Mouse (Mus musculus) limb, embryonic 14.5 days (tissue): Measurements from ENCODE around the gene Kif1c. TPM values are rescaled to one million over a fixed set of nuclear protein-coding genes. Genes with fewer than 3 reads are reported as not detected.

Source experiments
- ATAC-seq: fragments of 200-750 bp; cut with Nextera tagmentation; 2 replicates; pipeline ENCODE4 v1.8.0; 2017; ENCODE audit warnings: low read depth, moderate number of reproducible peaks, moderate TSS enrichment; ENCODE audit not compliant: low FRiP score
- DNase-seq: peaks from one replicate; pipeline ENCODE4 v3.0.0-alpha.2; 2015; ENCODE audit warnings: low spot score
- H3K27ac ChIP-seq: fragments of 300-500 bp; sonication (generic); replicated peaks from 2 replicates; pipeline ENCODE4 v1.5.1; 2014; ENCODE audit warnings: low read depth, mild to moderate bottlenecking, low read length, moderate library complexity, mixed read lengths
- H3K27me3 ChIP-seq: fragments of 300-500 bp; sonication (generic); 2 replicates; pipeline ENCODE4 v1.6.1; 2014; ENCODE audit warnings: low read length, mixed read lengths; ENCODE audit not compliant: control insufficient read depth, insufficient read depth
- H3K36me3 ChIP-seq: fragments of 300-500 bp; sonication (generic); 2 replicates; pipeline ENCODE4 v1.6.1; 2014; ENCODE audit warnings: mild to moderate bottlenecking, low read length, moderate library complexity, mixed read lengths; ENCODE audit not compliant: control insufficient read depth, insufficient read depth
- H3K4me1 ChIP-seq: fragments of 300-500 bp; sonication (generic); 2 replicates; pipeline ENCODE4 v1.6.1; 2014; ENCODE audit warnings: antibody characterized with exemption, low read length, mixed read lengths; ENCODE audit not compliant: control insufficient read depth, insufficient read depth
- H3K4me2 ChIP-seq: fragments of 300-500 bp; sonication (generic); replicated peaks from 2 replicates; pipeline ENCODE4 v1.6.1; 2014; ENCODE audit warnings: low read depth, mild to moderate bottlenecking, low read length, moderate library complexity; ENCODE audit not compliant: severe bottlenecking
- H3K4me3 ChIP-seq: fragments of 300-500 bp; sonication (generic); replicated peaks from 2 replicates; pipeline ENCODE4 v1.5.1; 2014; ENCODE audit warnings: low read length
- H3K9ac ChIP-seq: fragments of 300-500 bp; sonication (generic); 2 replicates; pipeline ENCODE4 v1.6.1; 2014; ENCODE audit warnings: mild to moderate bottlenecking, low read depth, low read length, moderate library complexity; ENCODE audit not compliant: severe bottlenecking
- H3K9me3 ChIP-seq: fragments of 300-500 bp; sonication (generic); 2 replicates; pipeline ENCODE4 v1.6.1; 2016; ENCODE audit warnings: low read length; ENCODE audit not compliant: control insufficient read depth
- POLR2A ChIP-seq: fragments of 200-500 bp; IDR thresholded peaks from 2 replicates; pipeline ENCODE4 v1.8.0; 2012; ENCODE audit warnings: inconsistent platforms, mild to moderate bottlenecking, moderate library complexity, borderline replicate concordance; ENCODE audit not compliant: insufficient read depth, insufficient read length; ENCODE audit errors: extremely low read depth
- WGBS: fragments of 180-500 bp; shearing (Covaris S2); extraction: QIAGEN DNeasy Blood & Tissue Kit; methylation state at CpG from one replicate; pipeline ENCODE4 v1.1.7; 2014; 5-methylcytosine and 5-hydroxymethylcytosine counted together
- polyA plus RNA-seq, 2 experiments: library from polyadenylated mRNA; depleted of rRNA in 1 of 2; stranded (reverse) in 1 of 2; unstranded in 1 of 2; fragments of >200 nt; fragmentation: Nextera tagmentation in 1 of 2; extraction: Ambion mirVana in 1 of 2; gene quantifications; 2 replicates each; pipeline versions ENCODE4 v1.2.1 to v1.2.3; 2012 to 2014

The Kif1c gene
- polyA plus RNA-seq, 2 experiments: 14.6 to 45.8 TPM

DNA sequence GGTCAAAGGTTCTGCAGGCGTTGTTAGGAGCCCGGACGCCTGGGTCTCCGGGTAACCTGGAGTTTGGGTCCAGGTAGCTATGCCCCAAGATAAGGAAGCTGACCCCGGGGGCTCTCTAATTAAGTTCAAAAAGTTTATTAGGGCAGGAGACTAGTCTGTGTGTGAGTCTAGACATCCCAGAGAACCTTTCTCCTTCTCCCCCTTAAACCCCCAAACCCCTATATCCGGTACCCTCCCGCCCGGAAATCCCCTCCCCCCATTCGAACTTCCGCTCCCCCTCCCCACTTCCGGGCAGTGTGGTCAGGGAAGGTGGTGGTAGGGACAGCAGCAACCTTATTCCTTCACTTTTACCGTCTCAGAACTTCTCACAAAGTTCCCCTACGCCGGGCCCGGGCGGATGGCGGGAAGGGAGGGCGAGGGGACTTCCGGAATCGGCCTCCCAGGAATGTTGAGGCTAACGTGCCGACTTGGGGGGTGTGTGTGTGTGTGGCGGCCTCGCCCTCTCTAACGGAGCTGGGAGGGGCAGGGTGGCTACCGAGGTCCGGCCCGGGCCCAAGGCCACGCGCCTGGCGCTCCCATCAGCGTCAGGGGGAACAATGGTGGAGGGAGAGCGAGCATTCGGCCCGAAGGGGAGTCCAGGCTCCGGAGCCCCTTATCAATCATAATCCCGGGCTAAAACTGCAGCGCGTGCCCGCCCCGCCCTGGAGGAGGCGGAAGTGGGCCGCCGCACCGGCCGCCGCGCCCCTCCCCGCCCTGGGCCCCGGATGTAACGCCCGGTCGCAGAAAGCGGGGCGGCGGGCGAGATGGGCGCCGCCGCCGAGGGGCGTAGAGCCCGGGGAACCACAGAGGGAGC is 46.8 kb upstream of the Kif1c start:
- H3K27me3 ChIP-seq: no peaks in the 10 kb centered on the region
- ATAC-seq (peak; percentile 41), DNase-seq (peak; percentile 64)
- WGBS: under 1% methylated on average over 38 of the region's 63 CpGs
- peak overlapping the region; percentile 97 for H3K4me2 ChIP-seq
- H3K36me3 ChIP-seq: peaks cover 46% of the 10 kb centered on the region
- peak overlapping the region; percentile 97 for H3K27ac ChIP-seq
- no peaks in the 10 kb centered on the region for H3K9me3 ChIP-seq
- no peak; the same call in 1 of the 2 replicates for TF ChIP-seq POLR2A
- peaks cover 31% of the 10 kb centered on the region for H3K4me1 ChIP-seq
- peak overlapping the region; percentile 100 for H3K4me3 ChIP-seq
- peak overlapping the region; percentile 96 for H3K9ac ChIP-seq

DNA sequence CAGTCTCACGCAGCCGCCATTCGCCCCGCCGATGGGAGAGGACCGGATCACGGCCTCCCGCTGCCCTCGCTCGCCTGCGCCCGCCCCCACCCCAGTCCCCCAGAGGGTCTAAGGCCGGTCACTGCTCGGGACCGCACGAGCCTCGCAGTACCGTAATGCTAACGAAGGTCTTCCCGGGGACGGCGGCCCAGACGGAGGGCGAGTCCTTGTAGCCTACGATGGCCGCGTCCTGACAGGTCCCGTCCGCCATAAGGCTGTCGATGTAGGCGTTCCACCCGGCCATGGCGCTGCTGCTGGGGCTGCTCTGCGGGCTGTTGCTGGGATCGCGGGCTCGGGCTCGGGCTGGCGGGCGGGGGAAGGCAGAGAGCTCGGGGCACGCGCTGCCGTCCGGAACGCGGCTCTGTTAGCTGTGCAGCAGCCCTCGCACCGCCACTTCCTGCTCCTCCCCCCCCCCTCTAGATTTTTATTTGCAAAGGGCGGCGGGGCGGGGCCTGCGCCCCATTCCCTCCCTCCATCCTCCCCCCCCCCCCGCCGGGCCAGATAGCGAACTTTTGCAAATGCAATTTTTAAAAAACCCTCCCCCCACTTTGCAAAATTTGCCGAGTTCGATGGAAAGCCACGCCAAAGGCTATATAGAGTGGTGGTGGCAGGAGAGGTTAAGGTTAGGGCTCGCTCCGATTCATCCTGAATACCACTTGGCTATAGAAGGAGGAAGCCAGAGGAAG is 46.0 kb upstream of the Kif1c start, which contains the start of gene Pfn1:
TSS of gene Pfn1 (minus strand) at position 447 of the 725 bp plus-strand sequence.
- H3K4me3 ChIP-seq: peak within 1 kb of the TSS; percentile 100
- under 1% methylated on average over 49 of the region's 61 CpGs for WGBS

DNA sequence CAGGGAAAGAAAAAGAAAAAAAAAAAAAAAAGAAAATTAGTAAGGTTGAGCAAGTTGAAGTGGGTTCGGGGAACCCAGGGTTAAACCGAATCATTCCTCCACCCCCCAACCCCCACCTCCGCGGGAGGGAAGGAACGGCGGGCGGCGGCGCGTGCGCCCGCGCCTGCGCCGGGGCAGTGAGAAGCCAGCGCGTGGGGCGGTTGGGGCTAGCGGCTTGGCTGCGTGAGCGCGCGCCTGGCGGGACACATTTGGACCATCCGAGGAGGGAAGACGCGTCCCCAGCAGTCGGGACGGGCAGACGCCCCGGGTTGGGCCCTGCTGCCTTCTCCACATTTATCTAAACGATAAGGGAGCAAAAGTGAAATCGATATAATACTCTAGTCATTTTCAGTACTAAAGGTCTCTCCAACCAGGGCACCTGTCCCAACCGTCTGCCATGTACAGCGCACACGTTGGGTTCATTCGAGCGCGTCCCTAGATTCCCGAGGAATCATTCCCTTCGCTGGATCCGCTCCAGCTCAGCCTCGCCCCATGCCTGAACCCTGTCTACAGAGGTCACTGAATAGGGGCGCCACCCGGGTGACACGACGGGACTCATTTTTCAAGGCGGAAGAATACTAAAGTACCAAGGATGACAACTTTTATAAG is 45.3 kb upstream of the Kif1c start:
- DNase-seq: peak; percentile 90
- H3K4me3 ChIP-seq: peak overlapping the region; percentile 100
- H3K27ac ChIP-seq: peak overlapping the region; percentile 97
- H3K9me3 ChIP-seq: no peaks in the 10 kb centered on the region
- H3K4me2 ChIP-seq: peak overlapping the region; percentile 97
- WGBS: under 1% methylated on average over 48 of the region's 48 CpGs
- H3K4me1 ChIP-seq: peaks cover 26% of the 10 kb centered on the region
- peaks cover 31% of the 10 kb centered on the region for H3K36me3 ChIP-seq
- no peaks in the 10 kb centered on the region for H3K27me3 ChIP-seq
- H3K9ac ChIP-seq: peak overlapping the region; percentile 96
- ATAC-seq: peak; percentile 68
- TF ChIP-seq POLR2A: peak; percentile 76; the same call in 1 of the 2 replicates

More for the DNA sequence above, 46.0 kb upstream of the Kif1c start, which contains the start of gene Pfn1:
- ATAC-seq (peak; percentile 32), DNase-seq (peak; percentile 90)
- Histone ChIP-seq H3K9me3 (no peaks in the 10 kb centered on the region), H3K27me3 (no peaks in the 10 kb centered on the region), H3K27ac (peak within 1 kb of the TSS; percentile 97), H3K4me2 (peak within 1 kb of the TSS; percentile 97), H3K4me1 (peaks cover 26% of the 10 kb centered on the region), H3K9ac (peak within 1 kb of the TSS; percentile 96), H3K36me3 (peaks cover 38% of the 10 kb centered on the region)
- peak; percentile 88; the same call in 1 of the 2 replicates for TF ChIP-seq POLR2A

DNA sequence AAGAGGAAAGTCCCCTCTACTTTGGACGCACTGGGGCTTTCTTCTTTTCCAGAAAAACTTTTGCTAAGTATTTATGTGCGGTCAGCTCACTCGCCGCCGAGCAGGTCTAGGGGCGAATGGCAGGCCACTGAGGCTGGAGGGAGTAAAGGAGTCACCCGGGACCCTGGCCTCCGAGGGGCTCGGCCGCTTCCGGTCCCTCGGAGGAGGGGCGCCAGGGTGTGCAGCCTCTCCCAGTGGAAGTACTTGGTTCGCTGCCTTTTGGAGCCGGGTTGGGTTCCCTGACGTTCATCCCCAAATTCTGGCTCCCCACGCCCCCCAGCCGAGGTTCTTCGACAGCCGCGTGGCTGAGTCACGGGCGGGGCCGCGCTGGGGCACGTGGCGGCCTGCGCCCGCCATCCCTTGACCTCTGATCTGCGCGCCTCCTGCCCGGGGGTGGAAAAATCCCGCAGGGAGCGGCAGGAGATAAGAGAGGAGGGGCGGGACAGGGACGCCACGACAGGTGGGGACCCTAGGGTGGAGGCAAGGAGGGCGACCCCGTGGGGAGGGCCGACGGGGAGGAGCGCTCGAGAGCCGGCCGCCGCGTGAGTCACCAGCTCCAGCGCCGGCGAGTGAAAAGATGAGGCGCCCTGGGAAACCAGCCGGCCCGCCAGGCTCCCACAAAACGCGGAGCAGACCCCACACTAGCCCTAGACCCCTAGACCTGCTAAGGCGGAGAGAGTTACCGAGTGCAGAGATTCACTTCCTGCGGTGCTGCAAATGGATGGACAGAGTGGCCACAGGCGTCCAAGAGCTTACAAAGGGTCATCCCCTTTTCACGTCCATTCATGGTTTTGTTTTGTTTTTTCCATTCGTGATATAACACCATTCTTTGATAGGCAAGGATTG is 44.5 kb upstream of the Kif1c start:
- H3K9me3 ChIP-seq: no peaks in the 10 kb centered on the region
- H3K36me3 ChIP-seq: peaks cover 29% of the 10 kb centered on the region
- H3K4me2 ChIP-seq: peak overlapping the region; percentile 97
- TF ChIP-seq POLR2A: peak; percentile 31; the same call in 1 of the 2 replicates
- peak overlapping the region; percentile 97 for H3K27ac ChIP-seq
- peak overlapping the region; percentile 96 for H3K9ac ChIP-seq
- peak; percentile 16 for ATAC-seq
- peaks cover 24% of the 10 kb centered on the region for H3K4me1 ChIP-seq
- H3K4me3 ChIP-seq: peak overlapping the region; percentile 100
- peak; percentile 64 for DNase-seq
- under 1% methylated on average over 60 of the region's 61 CpGs for WGBS
- H3K27me3 ChIP-seq: no peaks in the 10 kb centered on the region
